Mouse (Mus musculus): ENCODE measurements around the gene Pdia3.
"Not testable (repeated sequence)": the region's sequence is repeated elsewhere in the genome, so short reads cannot be mapped to it uniquely, and the experiment has no call there.

DNA sequence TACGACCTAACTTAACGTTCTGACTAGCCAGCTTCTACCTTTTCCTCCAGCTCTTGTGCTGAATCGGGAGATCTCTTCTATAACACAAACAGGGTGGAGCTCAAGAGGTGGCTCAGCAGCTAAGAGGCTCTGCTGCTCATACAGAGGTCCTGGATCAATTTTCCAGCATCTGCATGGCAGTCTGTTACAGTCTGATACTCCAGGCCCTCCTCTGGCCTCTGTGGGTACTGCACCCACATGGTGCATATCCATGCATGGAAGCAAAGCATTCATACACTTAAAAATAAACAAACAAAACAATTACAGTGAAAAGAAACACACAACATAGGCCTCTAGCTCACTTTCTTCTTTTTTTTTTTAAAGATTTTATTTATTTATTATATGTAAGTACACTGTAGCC, 59.2 kb downstream of the Pdia3 start:
- TF ChIP-seq CTCF, EP300 (IDR thresholded peaks at IDR 0.05; ENCODE audit: low read depth): not testable (repeated sequence)

Measured in heart, postnatal 0 days (tissue).